Mouse (Mus musculus): Measurements from ENCODE around the gene Oat. TPM values are rescaled to one million over a fixed set of nuclear protein-coding genes. Genes with fewer than 3 reads are reported as not detected.

The Oat gene
- polyA plus RNA-seq, 1 experiment from 2014 or later, result 90.0 TPM

DNA sequence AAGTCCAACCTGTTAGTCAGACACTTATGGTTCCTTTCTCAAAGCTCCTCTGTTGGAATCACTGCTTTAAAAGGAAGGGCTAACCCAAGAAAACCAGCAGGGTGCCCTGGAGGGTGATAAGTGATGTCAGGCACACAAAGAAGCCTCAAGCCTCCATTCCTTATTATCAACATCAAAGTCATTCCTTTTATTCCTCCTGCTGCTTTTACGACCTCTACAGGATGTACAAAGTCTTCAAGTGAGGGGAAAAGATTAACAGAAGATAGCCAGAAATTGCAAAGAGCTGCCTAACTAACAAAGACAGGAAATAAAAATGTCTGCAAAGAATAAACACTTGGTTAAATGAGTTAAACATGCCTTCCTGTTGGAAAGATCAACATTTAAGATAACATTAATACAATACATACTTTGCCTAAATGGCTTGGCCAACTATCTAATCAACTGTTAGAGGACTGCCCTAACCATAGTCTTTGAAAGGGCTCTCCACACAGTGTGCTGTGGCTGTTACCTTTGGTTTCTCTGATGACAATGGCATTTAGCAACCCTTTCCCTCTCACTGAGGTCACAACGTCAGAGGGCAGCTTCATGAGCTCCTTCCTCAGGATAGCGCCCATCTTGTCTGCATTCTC is 16.9 kb downstream of the Oat start:
- Histone ChIP-seq H3K4me2 (no peak overlapping the region), H3K4me1 (replicated peaks) (no peaks in the 10 kb centered on the region), H3K4me3 (no peak overlapping the region), H3K36me3 (peaks cover 65% of the 10 kb centered on the region), H3K9ac (no peak overlapping the region), H3K9me3 (no peaks in the 10 kb centered on the region), H3K27ac (no peak overlapping the region), H3K27me3 (no peaks in the 10 kb centered on the region)
- WGBS, result 57% methylated on average over 3 of the region's 3 CpGs
- no peak for ATAC-seq (ENCODE audit: low FRiP score)

DNA sequence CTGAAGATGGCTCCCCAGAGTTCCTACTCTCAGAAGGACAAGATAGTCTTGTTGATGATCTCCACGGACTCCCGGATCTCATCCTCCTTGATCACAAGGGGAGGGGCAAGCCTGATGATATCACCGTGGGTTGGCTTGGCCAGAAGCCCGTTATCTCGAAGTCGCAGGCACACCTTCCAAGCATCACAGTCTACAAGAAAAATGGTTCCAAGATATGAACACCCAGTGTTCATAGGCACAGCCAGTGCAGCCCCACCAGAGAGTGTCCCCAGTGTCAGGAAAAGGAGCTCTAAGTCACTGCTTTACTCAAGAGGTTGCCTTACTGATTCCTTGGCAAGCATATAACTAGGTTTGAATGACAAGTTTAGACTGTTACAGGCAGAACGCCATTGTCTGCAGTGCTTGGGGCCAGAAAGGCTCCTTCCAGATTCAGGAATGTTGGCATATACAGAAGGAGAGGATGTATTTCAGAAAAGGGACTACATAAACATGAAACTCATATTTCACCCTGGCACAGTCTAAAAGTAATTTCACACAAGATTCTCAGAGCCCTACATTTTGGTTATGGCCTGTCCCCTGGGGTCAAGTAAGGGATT is 18.0 kb downstream of the Oat start:
- Histone ChIP-seq H3K9me3 (no peaks in the 10 kb centered on the region), H3K27ac (no peak overlapping the region), H3K4me1 (replicated peaks) (peaks cover 3% of the 10 kb centered on the region; the same call in 1 of the 2 replicates), H3K9ac (no peak overlapping the region), H3K4me2 (no peak overlapping the region), H3K27me3 (no peaks in the 10 kb centered on the region), H3K4me3 (no peak overlapping the region), H3K36me3 (peaks cover 55% of the 10 kb centered on the region)
- no peak for ATAC-seq (ENCODE audit: low FRiP score)
- WGBS, result 94% methylated on average over 7 of the region's 7 CpGs

DNA sequence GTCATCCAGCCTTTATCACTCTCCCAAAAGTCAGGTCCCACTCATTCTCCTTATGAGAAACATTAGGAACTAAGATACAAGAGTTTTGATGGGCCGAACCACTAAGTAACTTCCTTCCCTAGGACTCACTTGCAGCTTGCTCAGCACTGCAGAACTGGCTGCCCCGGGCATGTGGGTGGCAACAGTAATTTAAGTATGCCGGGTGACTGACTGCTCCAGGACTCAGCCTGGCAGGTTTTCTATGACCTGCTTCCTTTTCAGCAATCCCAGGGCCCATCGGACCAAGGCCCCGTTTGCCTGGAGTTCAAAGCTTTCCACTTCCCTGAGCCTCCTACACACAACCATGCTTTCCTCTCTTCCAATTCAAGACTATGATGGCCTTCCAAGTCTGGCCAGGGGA is 19.6 kb downstream of the Oat start:
- H3K4me1 ChIP-seq (replicated peaks), result peaks cover 3% of the 10 kb centered on the region; the same call in 1 of the 2 replicates
- H3K9ac ChIP-seq, result no peak overlapping the region
- ATAC-seq (ENCODE audit: low FRiP score), result no peak
- H3K36me3 ChIP-seq, result peaks cover 40% of the 10 kb centered on the region
- H3K9me3 ChIP-seq, result no peaks in the 10 kb centered on the region
- H3K4me3 ChIP-seq, result no peak overlapping the region
- no peak overlapping the region for H3K4me2 ChIP-seq
- no peaks in the 10 kb centered on the region for H3K27me3 ChIP-seq
- WGBS, result 89% methylated on average over 5 of the region's 5 CpGs
- no peak overlapping the region for H3K27ac ChIP-seq

DNA sequence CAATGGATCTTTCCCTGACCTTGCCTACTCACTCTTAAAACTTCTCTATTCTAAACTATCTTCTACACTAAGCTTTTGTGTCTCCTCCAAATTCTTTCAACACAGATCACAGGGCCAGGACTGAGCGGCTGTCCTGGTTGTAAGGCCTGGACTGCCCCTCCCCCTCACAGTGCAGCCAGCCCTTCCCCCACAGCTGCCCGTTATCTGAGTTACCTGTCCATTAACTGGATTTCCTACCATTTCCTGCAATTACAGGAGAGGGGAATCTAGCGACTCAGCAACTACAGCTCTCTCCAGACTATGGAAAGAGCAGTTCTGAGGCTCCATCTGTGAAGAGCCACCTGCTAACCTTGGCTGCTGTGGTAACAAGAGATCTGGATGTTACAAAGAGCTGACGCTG is 20.3 kb downstream of the Oat start:
- Histone ChIP-seq H3K4me3 (no peak overlapping the region), H3K4me1 (replicated peaks) (peaks cover 10% of the 10 kb centered on the region), H3K9ac (no peak overlapping the region), H3K27ac (no peak overlapping the region), H3K36me3 (peaks cover 34% of the 10 kb centered on the region), H3K4me2 (no peak overlapping the region), H3K9me3 (no peaks in the 10 kb centered on the region), H3K27me3 (no peaks in the 10 kb centered on the region)
- ATAC-seq (ENCODE audit: low FRiP score), result no peak
- 42% methylated on average over 4 of the region's 4 CpGs for WGBS

GRCm38 (mm10) chr7:132554091-132554490 is 22.1 kb downstream of the Oat start:
- Histone ChIP-seq H3K27ac (no peak overlapping the region), H3K9ac (no peak overlapping the region), H3K36me3 (peaks cover 17% of the 10 kb centered on the region), H3K27me3 (no peaks in the 10 kb centered on the region), H3K4me2 (no peak overlapping the region), H3K4me3 (no peak overlapping the region), H3K4me1 (replicated peaks) (peaks cover 10% of the 10 kb centered on the region), H3K9me3 (no peaks in the 10 kb centered on the region)
- ATAC-seq (ENCODE audit: low FRiP score), result no peak
- WGBS, result 70% methylated on average over 2 of the region's 2 CpGs

- Histone ChIP-seq H3K9ac (peak overlapping the region; percentile 65), H3K4me1 (replicated peaks) (peaks cover 10% of the 10 kb centered on the region), H3K27ac (no peak overlapping the region), H3K4me3 (peak overlapping the region; percentile 46), H3K4me2 (peak overlapping the region; percentile 72), H3K9me3 (no peaks in the 10 kb centered on the region), H3K36me3 (no peaks in the 10 kb centered on the region), H3K27me3 (no peaks in the 10 kb centered on the region)
- peak; percentile 96 for ATAC-seq (ENCODE audit: low FRiP score)
- WGBS, result 1% methylated on average over 27 of the region's 27 CpGs
Measured at GRCm38 (mm10) chr7:132551351-132552126, 24.7 kb downstream of the Oat start.

- Histone ChIP-seq H3K9ac (no peak overlapping the region), H3K27ac (no peak overlapping the region), H3K36me3 (no peaks in the 10 kb centered on the region), H3K4me3 (no peak overlapping the region), H3K4me1 (replicated peaks) (peaks cover 14% of the 10 kb centered on the region), H3K4me2 (no peak overlapping the region), H3K9me3 (no peaks in the 10 kb centered on the region), H3K27me3 (no peaks in the 10 kb centered on the region)
- WGBS, result 61% methylated on average over 3 of the region's 3 CpGs
- no peak for ATAC-seq (ENCODE audit: low FRiP score)
Measured at GRCm38 (mm10) chr7:132547126-132547525, 29.1 kb downstream of the Oat start.

DNA sequence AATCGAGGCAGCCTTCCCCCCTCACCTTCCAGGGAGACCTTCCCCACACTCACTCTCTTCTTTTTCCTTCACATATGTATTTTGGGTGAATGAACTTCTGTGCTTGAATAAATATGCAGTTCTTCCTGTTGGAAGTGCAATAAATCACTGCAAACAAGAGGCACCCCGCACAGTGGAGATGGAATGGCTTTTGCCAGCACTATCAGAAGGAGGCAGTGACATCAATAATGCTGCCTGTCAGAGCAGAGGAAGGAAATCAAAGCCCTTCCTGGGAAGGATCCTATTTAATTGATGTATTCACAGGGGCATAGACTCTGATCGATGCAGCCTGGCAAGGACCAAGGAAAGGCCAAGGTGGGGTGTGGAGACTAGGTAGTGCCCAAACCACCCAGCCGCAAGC is 33.8 kb downstream of the Oat start:
- WGBS, result 56% methylated on average over 4 of the region's 4 CpGs
- ATAC-seq (ENCODE audit: low FRiP score), result no peak
- H3K27ac ChIP-seq, result peak overlapping the region; percentile 56; the same call in 1 of the 2 replicates

GRCm38 (mm10) chr7:132541566-132541965 is 34.6 kb downstream of the Oat start:
- ATAC-seq (ENCODE audit: low FRiP score), result no peak
- Histone ChIP-seq H3K9ac (no peak overlapping the region), H3K27me3 (no peaks in the 10 kb centered on the region), H3K4me2 (no peak overlapping the region), H3K4me1 (replicated peaks) (peaks cover 12% of the 10 kb centered on the region), H3K27ac (no peak overlapping the region), H3K4me3 (no peak overlapping the region), H3K36me3 (no peaks in the 10 kb centered on the region), H3K9me3 (no peaks in the 10 kb centered on the region)
- 66% methylated on average over 3 of the region's 3 CpGs for WGBS

More for the DNA sequence above, 33.8 kb downstream of the Oat start:
- no peaks in the 10 kb centered on the region for H3K27me3 ChIP-seq
- H3K9me3 ChIP-seq, result no peaks in the 10 kb centered on the region
- H3K9ac ChIP-seq, result no peak overlapping the region
- H3K36me3 ChIP-seq, result no peaks in the 10 kb centered on the region
- no peak overlapping the region for H3K4me3 ChIP-seq
- peaks cover 12% of the 10 kb centered on the region for H3K4me1 ChIP-seq (replicated peaks)
- H3K4me2 ChIP-seq, result no peak overlapping the region

GRCm38 (mm10) chr7:132540597-132540996 is 35.6 kb downstream of the Oat start:
- ATAC-seq (ENCODE audit: low FRiP score), result no peak
- 81% methylated on average over 4 of the region's 4 CpGs for WGBS
- H3K4me3 ChIP-seq, result no peak overlapping the region
- no peak overlapping the region for H3K9ac ChIP-seq
- no peaks in the 10 kb centered on the region for H3K27me3 ChIP-seq
- no peak overlapping the region for H3K4me2 ChIP-seq
- no peaks in the 10 kb centered on the region for H3K36me3 ChIP-seq
- no peaks in the 10 kb centered on the region for H3K9me3 ChIP-seq
- peaks cover 12% of the 10 kb centered on the region for H3K4me1 ChIP-seq (replicated peaks)
- no peak overlapping the region for H3K27ac ChIP-seq

GRCm38 (mm10) chr7:132529206-132529605 is 47.0 kb downstream of the Oat start:
- 72% methylated on average over 3 of the region's 3 CpGs for whole genome bisulfite sequencing
- H3K27me3 ChIP-seq, result no peaks in the 10 kb centered on the region
- H3K36me3 ChIP-seq, result no peaks in the 10 kb centered on the region
- H3K9ac ChIP-seq, result no peak overlapping the region
- H3K4me2 ChIP-seq, result no peak overlapping the region
- no peaks in the 10 kb centered on the region for H3K9me3 ChIP-seq
- 0 out of 2 replicates have a peak, but pooled peaks cover 3% of the 10 kb centered on the region for H3K4me1 ChIP-seq (replicated peaks)
- no peak overlapping the region for H3K27ac ChIP-seq
- ATAC-seq (ENCODE audit: low FRiP score), result no peak
- H3K4me3 ChIP-seq, result no peak overlapping the region

DNA sequence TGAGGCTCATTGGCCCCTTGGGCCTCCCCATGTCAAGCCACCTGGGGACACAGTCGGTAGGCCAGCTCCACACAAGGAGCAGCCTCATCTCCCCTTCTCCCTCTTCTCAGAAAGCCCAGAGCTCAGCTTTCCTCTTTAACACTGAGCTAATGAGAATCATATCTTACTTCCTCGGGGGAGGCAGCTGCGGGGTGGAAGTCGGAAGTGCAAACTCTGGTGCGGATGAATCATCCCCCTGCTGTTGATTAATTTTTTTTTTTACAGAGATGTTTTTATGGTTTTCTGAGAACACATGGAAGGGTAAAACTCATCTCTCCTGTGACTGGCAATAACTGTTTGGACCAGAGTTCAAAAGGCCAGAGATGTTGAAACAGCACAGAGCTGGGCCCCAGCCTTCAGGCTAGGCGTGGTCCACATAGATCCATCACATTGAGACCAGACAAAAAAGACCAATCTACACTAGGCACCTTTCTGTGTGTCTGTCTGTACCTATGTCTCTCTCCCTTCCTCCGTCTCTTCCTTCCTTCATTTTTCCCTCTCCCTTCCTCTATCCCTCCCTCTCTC is 62.7 kb downstream of the Oat start:
- WGBS, result 79% methylated on average over 7 of the region's 7 CpGs
- no peak overlapping the region for H3K4me3 ChIP-seq
- 0 out of 2 replicates have a peak, but pooled peaks cover 7% of the 10 kb centered on the region for H3K27me3 ChIP-seq
- H3K4me2 ChIP-seq, result no peak overlapping the region
- H3K9me3 ChIP-seq, result no peaks in the 10 kb centered on the region
- H3K36me3 ChIP-seq, result no peaks in the 10 kb centered on the region
- ATAC-seq (ENCODE audit: low FRiP score), result no peak
- no peak overlapping the region for H3K9ac ChIP-seq
- H3K4me1 ChIP-seq (replicated peaks), result no peaks in the 10 kb centered on the region
- no peak overlapping the region for H3K27ac ChIP-seq
